Mouse (Mus musculus) ZHBTc4 (cell line): ENCODE measurements at regions not wholly inside any gene's neighbourhood (a gene's known extent, or its start where the extent isn't known, plus 50 kb on each side); places are given as distances from the start of the nearest gene placed in this dataset.

Source experiments
- DNase-seq: peaks from one replicate; pipeline ENCODE4 v3.0.0-alpha.2; 2011; ENCODE audit warnings: low read depth, low spot score

- DNase-seq: no peak
Observed at GRCm38 (mm10) chr15:61514324-61514723, 591.5 kb upstream of the A1bg start.

- DNase-seq: no peak
Observed at GRCm38 (mm10) chr15:61508806-61509205, 586.0 kb upstream of the A1bg start.

- DNase-seq: peak; percentile 47
Observed at GRCm38 (mm10) chr15:61506361-61506897, 583.6 kb upstream of the A1bg start.

GRCm38 (mm10) chr15:61503436-61503835 is 580.6 kb upstream of the A1bg start:
- no peak for DNase-seq

- DNase-seq: no peak
Observed at GRCm38 (mm10) chr15:61489731-61490130, 566.9 kb upstream of the A1bg start.

GRCm38 (mm10) chr15:61481861-61482260 is 559.0 kb upstream of the A1bg start:
- DNase-seq: no peak

GRCm38 (mm10) chr15:61473900-61474299 is 551.1 kb upstream of the A1bg start:
- no peak for DNase-seq

GRCm38 (mm10) chr15:61455042-61455441 is 532.2 kb upstream of the A1bg start:
- no peak for DNase-seq

GRCm38 (mm10) chr15:61454350-61454671 is 531.5 kb upstream of the A1bg start:
- no peak for DNase-seq

- no peak for DNase-seq
Observed at GRCm38 (mm10) chr15:61453656-61454349, 531.0 kb upstream of the A1bg start.

GRCm38 (mm10) chr15:61450217-61450616 is 527.4 kb upstream of the A1bg start:
- peak; percentile 28 for DNase-seq

GRCm38 (mm10) chr15:61448482-61448881 is 525.7 kb upstream of the A1bg start:
- no peak for DNase-seq

- no peak for DNase-seq
Observed at GRCm38 (mm10) chr15:61446053-61446840, 523.4 kb upstream of the A1bg start.

- no peak for DNase-seq
Observed at GRCm38 (mm10) chr15:61441734-61442398, 519.1 kb upstream of the A1bg start.

GRCm38 (mm10) chr15:61441012-61441411 is 518.2 kb upstream of the A1bg start:
- DNase-seq: no peak

- DNase-seq: no peak
Observed at GRCm38 (mm10) chr15:61440284-61440683, 517.5 kb upstream of the A1bg start.

GRCm38 (mm10) chr15:61439623-61440170 is 516.9 kb upstream of the A1bg start:
- peak; percentile 33 for DNase-seq

GRCm38 (mm10) chr15:61428818-61429415 is 506.1 kb upstream of the A1bg start:
- no peak for DNase-seq

GRCm38 (mm10) chr15:61422989-61423388 is 500.2 kb upstream of the A1bg start:
- DNase-seq: no peak

GRCm38 (mm10) chr15:61417506-61417905 is 494.7 kb upstream of the A1bg start:
- no peak for DNase-seq

- DNase-seq: no peak
Observed at GRCm38 (mm10) chr15:61416841-61417240, 494.0 kb upstream of the A1bg start.

- DNase-seq: peak; percentile 6
Observed at GRCm38 (mm10) chr15:61415626-61416025, 492.8 kb upstream of the A1bg start.
